In the genomic region with DNA sequence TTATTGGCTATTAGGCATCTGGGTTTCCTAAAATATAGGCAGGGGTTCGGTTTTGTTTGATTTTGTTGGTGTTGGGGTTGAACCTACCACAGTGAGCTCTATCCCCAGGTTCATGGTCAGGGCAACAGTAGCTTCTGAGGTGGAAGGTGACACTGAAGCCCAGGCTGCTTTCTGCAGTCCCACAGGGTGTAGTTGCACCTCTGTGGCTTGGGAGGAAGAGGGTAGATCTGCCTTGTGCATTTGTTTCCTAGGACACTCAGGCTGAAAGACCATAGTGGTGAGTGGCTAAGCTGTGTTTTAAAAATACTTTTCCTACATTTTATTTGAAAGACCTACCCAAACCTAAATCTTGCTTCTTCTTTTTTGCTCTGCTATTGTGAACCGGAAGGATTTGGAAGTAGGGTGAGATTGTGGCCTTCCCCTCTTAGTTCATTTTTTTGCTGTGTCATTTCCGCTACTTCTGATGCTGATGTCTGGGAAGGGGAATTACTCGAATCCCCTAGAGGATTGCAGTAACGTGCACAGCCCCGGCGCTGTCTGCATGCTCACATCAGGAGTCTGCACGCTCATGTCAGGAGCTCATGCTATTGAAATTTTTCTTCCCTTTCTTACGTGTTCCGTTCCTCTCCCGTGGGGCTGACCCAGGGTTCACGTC, we compare ENCODE assay signal across 8 mouse cellular contexts.
DNase-seq lines count a peak whose midpoint lies in the region; ATAC-seq lines count a peak whose summit lies in the region.

No protein-coding gene starts in this region.

- peaks cover 7% of the 10 kb centered on the region for H3K4me1 ChIP-seq in neural tube, embryonic 11.5 days (ENCODE audit: control insufficient read depth, insufficient read depth, low read length)
- H3K4me1 ChIP-seq in forebrain, embryonic 12.5 days: peaks cover 27% of the 10 kb centered on the region
- peaks cover 5% of the 10 kb centered on the region; the same call in 1 of the 2 replicates for H3K4me1 ChIP-seq in liver, embryonic 15.5 days (replicated peaks)

- peak overlapping the region; percentile 26 for H3K4me2 ChIP-seq in neural tube, embryonic 11.5 days (ENCODE audit: low read depth)
- peak overlapping the region; percentile 39 for H3K4me2 ChIP-seq in forebrain, embryonic 12.5 days
- no peak overlapping the region for H3K4me2 ChIP-seq in liver, embryonic 15.5 days

- 25% methylated on average over 12 of the region's 12 CpGs for WGBS in neural tube, embryonic 11.5 days
- 39% methylated on average over 12 of the region's 12 CpGs for WGBS in forebrain, embryonic 12.5 days
- 17% methylated on average over 12 of the region's 12 CpGs for WGBS in liver, embryonic 15.5 days (ENCODE audit: insufficient replicate concordance)

- no peaks in the 10 kb centered on the region for H3K36me3 ChIP-seq in neural tube, embryonic 11.5 days (ENCODE audit: control insufficient read depth, insufficient read depth, low read length)
- no peaks in the 10 kb centered on the region for H3K36me3 ChIP-seq in forebrain, embryonic 12.5 days (replicated peaks)
- H3K36me3 ChIP-seq in liver, embryonic 15.5 days (replicated peaks): no peaks in the 10 kb centered on the region

- peak overlapping the region; percentile 70; the same call in 1 of the 2 replicates for H3K27ac ChIP-seq in neural tube, embryonic 11.5 days (ENCODE audit: low read depth, low read length)
- peak overlapping the region; percentile 77 for H3K27ac ChIP-seq in forebrain, embryonic 12.5 days
- no peak overlapping the region for H3K27ac ChIP-seq in liver, embryonic 15.5 days (replicated peaks)

- H3K4me3 ChIP-seq in neural tube, embryonic 11.5 days (ENCODE audit: low read depth, low read length): no peak overlapping the region
- H3K4me3 ChIP-seq in forebrain, embryonic 12.5 days (replicated peaks): no peak overlapping the region
- no peak overlapping the region for H3K4me3 ChIP-seq in liver, embryonic 15.5 days (replicated peaks)

- DNase-seq in neural tube, embryonic 11.5 days (ENCODE audit: low spot score): peak; percentile 69
- DNase-seq in neural tube, embryonic 10.5 days (ENCODE audit: extremely low spot score, low spot score): no peak
- DNase-seq in skeletal muscle tissue, adult 2 months (ENCODE audit: low read depth, low spot score): peak; percentile 65
- DNase-seq in left cerebral cortex, adult 8-10 months (ENCODE audit: low spot score in 2 of 2): no peak

- H3K9ac ChIP-seq in neural tube, embryonic 11.5 days (ENCODE audit: low read length): no peak overlapping the region
- no peak overlapping the region for H3K9ac ChIP-seq in forebrain, embryonic 12.5 days
- no peak overlapping the region for H3K9ac ChIP-seq in liver, embryonic 15.5 days

- H3K27me3 ChIP-seq in neural tube, embryonic 11.5 days (ENCODE audit: control insufficient read depth, insufficient read depth, low read length): no peaks in the 10 kb centered on the region
- no peaks in the 10 kb centered on the region for H3K27me3 ChIP-seq in forebrain, embryonic 12.5 days
- H3K27me3 ChIP-seq in liver, embryonic 15.5 days: no peaks in the 10 kb centered on the region

- ATAC-seq in neural tube, embryonic 11.5 days (ENCODE audit: insufficient read depth, low FRiP score, low TSS enrichment): peak; percentile 88
- peak; percentile 83 for ATAC-seq in forebrain, embryonic 12.5 days (ENCODE audit: low FRiP score)
- ATAC-seq in hematopoietic stem cell, adult 5-6 weeks (replicated peaks in 1 of 2; ENCODE audit: insufficient read depth in 1 of 2, low FRiP score in 2 of 2, low TSS enrichment in 1 of 2, low read depth in 1 of 2, poor library complexity in 2 of 2, severe bottlenecking in 2 of 2): peak; percentile 95 to 96
- ATAC-seq in liver, embryonic 15.5 days (ENCODE audit: insufficient read depth): peak; percentile 40; the same call in 1 of the 2 replicates
- no peak for ATAC-seq in inflammation-experienced regulatory T-cells, adult 6 months

- H3K9me3 ChIP-seq in neural tube, embryonic 11.5 days (ENCODE audit: control insufficient read depth, low read length): no peaks in the 10 kb centered on the region
- H3K9me3 ChIP-seq in forebrain, embryonic 12.5 days: no peaks in the 10 kb centered on the region
- no peaks in the 10 kb centered on the region for H3K9me3 ChIP-seq in liver, embryonic 15.5 days (replicated peaks)

Comparison
In these comparisons a context has a peak if more than half of its experiments do, and no peak if none do; other contexts are left out.
1. DNase-seq: peak in neural tube, embryonic 11.5 days (single experiment) and skeletal muscle tissue, adult 2 months (single experiment); none in neural tube, embryonic 10.5 days (single experiment) and left cerebral cortex, adult 8-10 months (0 of 2).